Mouse (Mus musculus): Measurements from ENCODE around the gene AI464131. TPM values are rescaled to one million over a fixed set of nuclear protein-coding genes. Genes with fewer than 3 reads are reported as not detected.

AI464131 gene
- total RNA-seq, 4 experiments from 2014 or later: 65.9 to 101 (median 86.2) TPM

- peak in 1 of 2 experiments; percentile 66 for DNase-seq (ENCODE audit: low spot score in 2 of 2)
Observed at GRCm38 (mm10) chr4:41506156-41506555, 3.3 kb upstream of the AI464131 start.

- DNase-seq (ENCODE audit: low spot score in 2 of 2): no peak
Observed at GRCm38 (mm10) chr4:41505131-41505551, 2.3 kb upstream of the AI464131 start.

- DNase-seq (ENCODE audit: low spot score in 2 of 2): no peak
Observed at GRCm38 (mm10) chr4:41504325-41504724, 1.4 kb upstream of the AI464131 start.

GRCm38 (mm10) chr4:41502171-41502940 is 520 bp downstream of the AI464131 start:
- peak; percentile 71 to 78 for DNase-seq (ENCODE audit: low spot score in 2 of 2)

GRCm38 (mm10) chr4:41500787-41501186 is 2.1 kb downstream of the AI464131 start:
- DNase-seq (ENCODE audit: low spot score in 2 of 2): no peak

GRCm38 (mm10) chr4:41499619-41500018 is 3.3 kb downstream of the AI464131 start:
- no peak for DNase-seq (ENCODE audit: low spot score in 2 of 2)

- no peak for DNase-seq (ENCODE audit: low spot score in 2 of 2)
Observed at GRCm38 (mm10) chr4:41498921-41499391, 3.9 kb downstream of the AI464131 start.

GRCm38 (mm10) chr4:41497995-41498845 is 4.7 kb downstream of the AI464131 start:
- no peak for DNase-seq (ENCODE audit: low spot score in 2 of 2)

- no peak for DNase-seq (ENCODE audit: low spot score in 2 of 2)
Observed at GRCm38 (mm10) chr4:41497579-41497978, 5.3 kb downstream of the AI464131 start.

GRCm38 (mm10) chr4:41497046-41497445 is 5.8 kb downstream of the AI464131 start:
- no peak for DNase-seq (ENCODE audit: low spot score in 2 of 2)

GRCm38 (mm10) chr4:41495850-41496249 is 7.0 kb downstream of the AI464131 start:
- no peak for DNase-seq (ENCODE audit: low spot score in 2 of 2)

GRCm38 (mm10) chr4:41495076-41495475 is 7.8 kb downstream of the AI464131 start:
- no peak for DNase-seq (ENCODE audit: low spot score in 2 of 2)

GRCm38 (mm10) chr4:41494378-41494777 is 8.5 kb downstream of the AI464131 start:
- no peak for DNase-seq (ENCODE audit: low spot score in 2 of 2)

GRCm38 (mm10) chr4:41493464-41494116 is 9.3 kb downstream of the AI464131 start:
- DNase-seq (ENCODE audit: low spot score in 2 of 2): no peak

GRCm38 (mm10) chr4:41492951-41493350 is 9.9 kb downstream of the AI464131 start:
- DNase-seq (ENCODE audit: low spot score in 2 of 2): no peak

GRCm38 (mm10) chr4:41481601-41482017 is 21.3 kb downstream of the AI464131 start:
- peak; percentile 65 to 71 for DNase-seq (ENCODE audit: low spot score in 2 of 2)

- DNase-seq (ENCODE audit: low spot score in 2 of 2): peak; percentile 75 to 77
Observed at GRCm38 (mm10) chr4:41480254-41480653, 22.6 kb downstream of the AI464131 start.

- no peak for DNase-seq (ENCODE audit: low spot score in 2 of 2)
Observed at GRCm38 (mm10) chr4:41479456-41479804, 23.4 kb downstream of the AI464131 start.

GRCm38 (mm10) chr4:41478751-41479455 is 24.0 kb downstream of the AI464131 start:
- DNase-seq (ENCODE audit: low spot score in 2 of 2): no peak

GRCm38 (mm10) chr4:41477648-41478160 is 25.2 kb downstream of the AI464131 start:
- peak in 1 of 2 experiments; percentile 50 for DNase-seq (ENCODE audit: low spot score in 2 of 2)

GRCm38 (mm10) chr4:41471384-41471689 is 31.5 kb downstream of the AI464131 start:
- no peak for DNase-seq (ENCODE audit: low spot score in 2 of 2)

Data from gastrocnemius, adult 8-10 months (tissue).